Mouse (Mus musculus): Measurements from ENCODE around the gene Syt14. TPM values are rescaled to one million over a fixed set of nuclear protein-coding genes. Genes with fewer than 3 reads are reported as not detected.

Gene Syt14
- 4.8 and 5.4 TPM in 2 replicates for polyA plus RNA-seq (2015; fragmentation: Nextera tagmentation; extraction: Ambion mirVana)

GRCm38 (mm10) chr1:193035371-193036238 is at the start of gene Syt14:
Gene Syt14, minus strand, starts transcription at chr1:193035775.
- Histone ChIP-seq H3K36me3 (ENCODE audit: control insufficient read depth, insufficient read depth) (no peaks in the 10 kb centered on the region), H3K27me3 (ENCODE audit: control insufficient read depth, insufficient read depth, low read depth, low read length) (peaks cover 13% of the 10 kb centered on the region), H3K4me2 (ENCODE audit: low read depth, low read length) (peak within 1 kb of the TSS; percentile 90), H3K4me3 (ENCODE audit: low read depth, low read length) (peak within 1 kb of the TSS; percentile 83), H3K27ac (ENCODE audit: low read length) (peak within 1 kb of the TSS; percentile 90), H3K9ac (ENCODE audit: low read depth, low read length) (peak within 1 kb of the TSS; percentile 85), H3K9me3 (replicated peaks; ENCODE audit: control insufficient read depth, low read length) (no peaks in the 10 kb centered on the region), H3K4me1 (ENCODE audit: control insufficient read depth, low read depth, low read length) (peaks cover 9% of the 10 kb centered on the region)
- peak; percentile 97 for ATAC-seq (ENCODE audit: low read depth)
- WGBS (ENCODE audit: insufficient replicate concordance) = 1% methylated on average over 58 of the region's 67 CpGs

- Histone ChIP-seq H3K36me3 (ENCODE audit: control insufficient read depth, insufficient read depth) (no peaks in the 10 kb centered on the region), H3K4me1 (ENCODE audit: control insufficient read depth, low read depth, low read length) (no peaks in the 10 kb centered on the region), H3K27me3 (ENCODE audit: control insufficient read depth, insufficient read depth, low read depth, low read length) (no peaks in the 10 kb centered on the region), H3K9me3 (replicated peaks; ENCODE audit: control insufficient read depth, low read length) (no peaks in the 10 kb centered on the region), H3K4me2 (ENCODE audit: low read depth, low read length) (no peak overlapping the region), H3K4me3 (ENCODE audit: low read depth, low read length) (no peak overlapping the region), H3K27ac (ENCODE audit: low read length) (no peak overlapping the region), H3K9ac (ENCODE audit: low read depth, low read length) (no peak overlapping the region)
- 76% methylated on average over 1 of the region's 1 CpGs for WGBS (ENCODE audit: insufficient replicate concordance)
- no peak for ATAC-seq (ENCODE audit: low read depth)
Measured at GRCm38 (mm10) chr1:193084016-193084415, 48.4 kb upstream of the Syt14 start.

- H3K4me3 ChIP-seq (ENCODE audit: low read depth, low read length) = no peak overlapping the region
- H3K9ac ChIP-seq (ENCODE audit: low read depth, low read length) = no peak overlapping the region
- ATAC-seq (ENCODE audit: low read depth) = no peak
- no peaks in the 10 kb centered on the region for H3K4me1 ChIP-seq (ENCODE audit: control insufficient read depth, low read depth, low read length)
- no peaks in the 10 kb centered on the region for H3K27me3 ChIP-seq (ENCODE audit: control insufficient read depth, insufficient read depth, low read depth, low read length)
- H3K36me3 ChIP-seq (ENCODE audit: control insufficient read depth, insufficient read depth) = no peaks in the 10 kb centered on the region
- H3K9me3 ChIP-seq (replicated peaks; ENCODE audit: control insufficient read depth, low read length) = no peaks in the 10 kb centered on the region
- H3K27ac ChIP-seq (ENCODE audit: low read length) = no peak overlapping the region
- no peak overlapping the region for H3K4me2 ChIP-seq (ENCODE audit: low read depth, low read length)
- WGBS (ENCODE audit: insufficient replicate concordance) = 71% methylated on average over 7 of the region's 7 CpGs
Measured at GRCm38 (mm10) chr1:193083051-193083450, 47.5 kb upstream of the Syt14 start.

GRCm38 (mm10) chr1:193082311-193082921 is 46.8 kb upstream of the Syt14 start:
- H3K4me2 ChIP-seq (ENCODE audit: low read depth, low read length) = no peak overlapping the region
- no peaks in the 10 kb centered on the region for H3K27me3 ChIP-seq (ENCODE audit: control insufficient read depth, insufficient read depth, low read depth, low read length)
- 61% methylated on average over 10 of the region's 10 CpGs for WGBS (ENCODE audit: insufficient replicate concordance)
- H3K36me3 ChIP-seq (ENCODE audit: control insufficient read depth, insufficient read depth) = no peaks in the 10 kb centered on the region
- H3K4me1 ChIP-seq (ENCODE audit: control insufficient read depth, low read depth, low read length) = no peaks in the 10 kb centered on the region
- H3K9me3 ChIP-seq (replicated peaks; ENCODE audit: control insufficient read depth, low read length) = no peaks in the 10 kb centered on the region
- no peak for ATAC-seq (ENCODE audit: low read depth)
- no peak overlapping the region for H3K4me3 ChIP-seq (ENCODE audit: low read depth, low read length)
- H3K27ac ChIP-seq (ENCODE audit: low read length) = no peak overlapping the region
- no peak overlapping the region for H3K9ac ChIP-seq (ENCODE audit: low read depth, low read length)

GRCm38 (mm10) chr1:193062618-193063017 is 27.0 kb upstream of the Syt14 start:
- Histone ChIP-seq H3K9me3 (replicated peaks; ENCODE audit: control insufficient read depth, low read length) (no peaks in the 10 kb centered on the region), H3K36me3 (ENCODE audit: control insufficient read depth, insufficient read depth) (no peaks in the 10 kb centered on the region), H3K9ac (ENCODE audit: low read depth, low read length) (no peak overlapping the region), H3K4me2 (ENCODE audit: low read depth, low read length) (no peak overlapping the region), H3K27me3 (ENCODE audit: control insufficient read depth, insufficient read depth, low read depth, low read length) (no peaks in the 10 kb centered on the region), H3K4me3 (ENCODE audit: low read depth, low read length) (no peak overlapping the region), H3K27ac (ENCODE audit: low read length) (no peak overlapping the region), H3K4me1 (ENCODE audit: control insufficient read depth, low read depth, low read length) (no peaks in the 10 kb centered on the region)
- WGBS (ENCODE audit: insufficient replicate concordance) = 75% methylated on average over 3 of the region's 3 CpGs
- no peak for ATAC-seq (ENCODE audit: low read depth)

- no peak overlapping the region for H3K9ac ChIP-seq (ENCODE audit: low read depth, low read length)
- no peaks in the 10 kb centered on the region for H3K36me3 ChIP-seq (ENCODE audit: control insufficient read depth, insufficient read depth)
- no peak for ATAC-seq (ENCODE audit: low read depth)
- 11% methylated on average over 2 of the region's 2 CpGs for WGBS (ENCODE audit: insufficient replicate concordance)
- no peak overlapping the region for H3K4me3 ChIP-seq (ENCODE audit: low read depth, low read length)
- no peaks in the 10 kb centered on the region for H3K9me3 ChIP-seq (replicated peaks; ENCODE audit: control insufficient read depth, low read length)
- no peak overlapping the region for H3K4me2 ChIP-seq (ENCODE audit: low read depth, low read length)
- no peaks in the 10 kb centered on the region for H3K4me1 ChIP-seq (ENCODE audit: control insufficient read depth, low read depth, low read length)
- no peak overlapping the region for H3K27ac ChIP-seq (ENCODE audit: low read length)
- no peaks in the 10 kb centered on the region for H3K27me3 ChIP-seq (ENCODE audit: control insufficient read depth, insufficient read depth, low read depth, low read length)
Measured at GRCm38 (mm10) chr1:193060167-193060566, 24.6 kb upstream of the Syt14 start.

GRCm38 (mm10) chr1:193059596-193059995 is 24.0 kb upstream of the Syt14 start:
- Histone ChIP-seq H3K27me3 (ENCODE audit: control insufficient read depth, insufficient read depth, low read depth, low read length) (no peaks in the 10 kb centered on the region), H3K9ac (ENCODE audit: low read depth, low read length) (no peak overlapping the region), H3K27ac (ENCODE audit: low read length) (no peak overlapping the region), H3K9me3 (replicated peaks; ENCODE audit: control insufficient read depth, low read length) (no peaks in the 10 kb centered on the region), H3K36me3 (ENCODE audit: control insufficient read depth, insufficient read depth) (no peaks in the 10 kb centered on the region), H3K4me1 (ENCODE audit: control insufficient read depth, low read depth, low read length) (no peaks in the 10 kb centered on the region), H3K4me3 (ENCODE audit: low read depth, low read length) (no peak overlapping the region), H3K4me2 (ENCODE audit: low read depth, low read length) (no peak overlapping the region)
- WGBS (ENCODE audit: insufficient replicate concordance) = 47% methylated on average over 5 of the region's 5 CpGs
- ATAC-seq (ENCODE audit: low read depth) = no peak

- Histone ChIP-seq H3K27me3 (ENCODE audit: control insufficient read depth, insufficient read depth, low read depth, low read length) (no peaks in the 10 kb centered on the region), H3K4me1 (ENCODE audit: control insufficient read depth, low read depth, low read length) (no peaks in the 10 kb centered on the region), H3K9me3 (replicated peaks; ENCODE audit: control insufficient read depth, low read length) (no peaks in the 10 kb centered on the region), H3K4me3 (ENCODE audit: low read depth, low read length) (no peak overlapping the region), H3K4me2 (ENCODE audit: low read depth, low read length) (no peak overlapping the region), H3K36me3 (ENCODE audit: control insufficient read depth, insufficient read depth) (no peaks in the 10 kb centered on the region), H3K9ac (ENCODE audit: low read depth, low read length) (no peak overlapping the region), H3K27ac (ENCODE audit: low read length) (no peak overlapping the region)
- 53% methylated on average over 5 of the region's 5 CpGs for WGBS (ENCODE audit: insufficient replicate concordance)
- ATAC-seq (ENCODE audit: low read depth) = no peak
Measured at GRCm38 (mm10) chr1:193054401-193054800, 18.8 kb upstream of the Syt14 start.

- 54% methylated on average over 5 of the region's 5 CpGs for WGBS (ENCODE audit: insufficient replicate concordance)
- H3K9ac ChIP-seq (ENCODE audit: low read depth, low read length) = no peak overlapping the region
- no peak overlapping the region for H3K4me3 ChIP-seq (ENCODE audit: low read depth, low read length)
- H3K4me2 ChIP-seq (ENCODE audit: low read depth, low read length) = no peak overlapping the region
- ATAC-seq (ENCODE audit: low read depth) = no peak
- H3K9me3 ChIP-seq (replicated peaks; ENCODE audit: control insufficient read depth, low read length) = no peaks in the 10 kb centered on the region
- H3K36me3 ChIP-seq (ENCODE audit: control insufficient read depth, insufficient read depth) = no peaks in the 10 kb centered on the region
- H3K27ac ChIP-seq (ENCODE audit: low read length) = no peak overlapping the region
- H3K4me1 ChIP-seq (ENCODE audit: control insufficient read depth, low read depth, low read length) = no peaks in the 10 kb centered on the region
- no peaks in the 10 kb centered on the region for H3K27me3 ChIP-seq (ENCODE audit: control insufficient read depth, insufficient read depth, low read depth, low read length)
Measured at GRCm38 (mm10) chr1:193053065-193053464, 17.5 kb upstream of the Syt14 start.

All from liver, embryonic 16.5 days (tissue).